Mouse (Mus musculus) intestine, postnatal 0 days (tissue): ENCODE measurements around the gene Gm10320. TPM values are rescaled to one million over a fixed set of nuclear protein-coding genes. Genes with fewer than 3 reads are reported as not detected.

Experiments used
- ATAC-seq: fragments of 200-750 bp; cut with Nextera tagmentation; 2 replicates; pipeline ENCODE4 v1.8.0; 2017; ENCODE audit warnings: mild to moderate bottlenecking, moderate TSS enrichment, moderate library complexity
- H3K27ac ChIP-seq: fragments of 300-500 bp; sonication (generic); 2 replicates; pipeline ENCODE4 v1.5.1; 2014; ENCODE audit warnings: mild to moderate bottlenecking, low read depth, low read length, moderate library complexity
- H3K27me3 ChIP-seq: fragments of 300-500 bp; sonication (generic); replicated peaks from 2 replicates; pipeline ENCODE4 v1.6.1; 2014; ENCODE audit warnings: low read length, mixed read lengths; ENCODE audit not compliant: control insufficient read depth, insufficient read depth
- H3K36me3 ChIP-seq: fragments of 300-500 bp; sonication (generic); 2 replicates; pipeline ENCODE4 v1.6.1; 2014; ENCODE audit warnings: mild to moderate bottlenecking, moderate library complexity; ENCODE audit not compliant: control insufficient read depth, insufficient read depth
- H3K4me1 ChIP-seq: fragments of 300-500 bp; sonication (generic); replicated peaks from 2 replicates; pipeline ENCODE4 v1.6.1; 2014; ENCODE audit warnings: antibody characterized with exemption, low read length, mixed read lengths; ENCODE audit not compliant: control insufficient read depth, insufficient read depth
- H3K4me2 ChIP-seq: fragments of 300-500 bp; sonication (generic); replicated peaks from 2 replicates; pipeline ENCODE4 v1.6.1; 2014; ENCODE audit warnings: low read depth, mild to moderate bottlenecking, moderate library complexity
- H3K4me3 ChIP-seq: fragments of 300-500 bp; sonication (generic); 2 replicates; pipeline ENCODE4 v1.5.1; 2014; ENCODE audit warnings: low read depth, low read length
- H3K9ac ChIP-seq: fragments of 300-500 bp; sonication (generic); 2 replicates; pipeline ENCODE4 v1.6.1; 2014; ENCODE audit warnings: mild to moderate bottlenecking, low read depth, low read length
- H3K9me3 ChIP-seq: fragments of 300-500 bp; sonication (generic); 2 replicates; pipeline ENCODE4 v1.6.1; 2016; ENCODE audit warnings: mixed run types; ENCODE audit not compliant: control insufficient read depth
- CTCF ChIP-seq: sonication (generic); IDR thresholded peaks from 2 replicates; pipeline ENCODE4 v1.5.1; 2016; ENCODE audit warnings: low read depth, mild to moderate bottlenecking, control low read depth, antibody characterized with exemption, moderate library complexity
- WGBS: fragments of 180-500 bp; shearing (Covaris S2); extraction: QIAGEN DNeasy Blood & Tissue Kit; methylation state at CpG from one replicate; pipeline ENCODE4 v1.1.7; 2014; 5-methylcytosine and 5-hydroxymethylcytosine counted together
- polyA plus RNA-seq: library from polyadenylated mRNA; unstranded; fragments of >200 nt; fragmentation: Nextera tagmentation; extraction: Ambion mirVana; gene quantifications from 2 replicates; pipeline ENCODE4 v1.2.1, GENCODE M21; 2015

The Gm10320 gene
- polyA plus RNA-seq, 1 experiment from 2014 or later = 2.4 TPM

DNA sequence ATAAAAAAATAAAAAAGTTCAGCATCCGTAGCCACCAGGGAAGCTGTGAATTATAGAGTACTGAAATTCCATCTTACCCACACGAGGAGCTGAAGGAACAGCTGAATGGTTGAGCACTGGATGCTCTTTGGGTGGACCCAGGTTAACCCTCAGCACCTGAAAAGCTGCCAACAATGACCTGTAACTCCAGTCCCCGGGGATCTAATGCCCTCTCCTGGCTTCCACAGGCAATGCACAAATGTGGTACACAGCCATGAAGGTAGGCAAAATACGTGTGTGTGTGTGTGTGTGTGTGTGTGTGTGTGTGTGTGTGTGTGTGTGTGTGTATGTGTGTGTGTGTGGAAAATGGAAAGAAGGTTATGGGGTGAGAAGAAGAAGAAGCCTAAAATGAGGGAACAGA is 30.3 kb downstream of the Gm10320 start:
- H3K4me2 ChIP-seq = no peak overlapping the region
- no peak overlapping the region for H3K27ac ChIP-seq
- H3K4me3 ChIP-seq = no peak overlapping the region
- peak; percentile 31 for TF ChIP-seq CTCF
- 64% methylated on average over 4 of the region's 4 CpGs for WGBS
- H3K36me3 ChIP-seq = no peaks in the 10 kb centered on the region
- 0 out of 2 replicates have a peak, but pooled peaks cover 5% of the 10 kb centered on the region for H3K9me3 ChIP-seq
- no peak overlapping the region for H3K9ac ChIP-seq
- no peak for ATAC-seq
- no peaks in the 10 kb centered on the region; the same call in 1 of the 2 replicates for H3K27me3 ChIP-seq
- H3K4me1 ChIP-seq = no peaks in the 10 kb centered on the region

DNA sequence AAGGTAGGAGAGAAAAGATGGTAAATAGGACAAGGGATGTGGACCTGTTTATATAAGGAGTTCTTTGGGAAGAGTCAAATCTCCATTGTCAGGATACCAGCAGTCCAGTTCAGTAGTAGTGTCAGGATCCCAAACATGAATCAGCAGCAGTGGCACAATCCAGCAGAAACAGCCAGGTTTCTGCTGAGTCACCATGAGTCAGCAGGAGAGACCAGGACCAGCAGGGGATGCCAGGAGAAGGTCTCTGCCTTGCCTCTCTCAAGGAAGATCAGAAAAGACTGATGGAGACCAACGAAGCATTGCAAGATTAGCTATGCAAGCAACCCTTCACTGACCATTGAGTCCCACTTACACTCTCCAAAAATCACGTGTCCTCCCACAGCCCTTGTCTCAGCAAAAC is 35.4 kb downstream of the Gm10320 start:
- H3K4me1 ChIP-seq = no peaks in the 10 kb centered on the region
- 0 out of 2 replicates have a peak, but pooled peaks cover 9% of the 10 kb centered on the region for H3K9me3 ChIP-seq
- no peak overlapping the region for H3K9ac ChIP-seq
- TF ChIP-seq CTCF = no peak
- H3K4me3 ChIP-seq = no peak overlapping the region
- no peaks in the 10 kb centered on the region for H3K36me3 ChIP-seq
- H3K4me2 ChIP-seq = no peak overlapping the region
- no peaks in the 10 kb centered on the region; the same call in 1 of the 2 replicates for H3K27me3 ChIP-seq
- no peak overlapping the region for H3K27ac ChIP-seq
- no peak for ATAC-seq
- WGBS = 57% methylated on average over 2 of the region's 2 CpGs

DNA sequence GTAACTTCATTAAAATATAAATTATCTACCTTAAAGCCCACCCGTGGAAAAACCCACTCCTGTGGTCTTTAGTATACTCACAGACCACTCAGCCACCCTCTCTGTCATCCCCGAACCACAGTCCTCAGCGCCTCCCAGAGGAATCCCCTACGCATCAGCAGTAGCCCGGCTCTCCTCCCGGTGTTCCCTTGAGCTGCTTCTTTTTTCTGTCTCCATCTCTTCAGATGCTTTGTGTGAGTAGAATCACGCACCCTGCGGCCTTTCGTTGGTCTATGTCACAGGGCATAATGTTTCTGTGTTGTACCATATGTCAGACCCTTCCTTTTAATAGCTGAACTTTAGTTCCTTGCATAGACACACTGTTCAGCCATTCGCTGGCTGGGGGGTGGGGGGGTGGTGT is 36.2 kb downstream of the Gm10320 start:
- Histone ChIP-seq H3K27me3 (no peaks in the 10 kb centered on the region; the same call in 1 of the 2 replicates), H3K4me3 (no peak overlapping the region), H3K9me3 (0 out of 2 replicates have a peak, but pooled peaks cover 9% of the 10 kb centered on the region), H3K4me2 (no peak overlapping the region), H3K4me1 (no peaks in the 10 kb centered on the region), H3K36me3 (no peaks in the 10 kb centered on the region), H3K9ac (no peak overlapping the region), H3K27ac (no peak overlapping the region)
- WGBS = 87% methylated on average over 10 of the region's 10 CpGs
- TF ChIP-seq CTCF = no peak
- no peak for ATAC-seq

DNA sequence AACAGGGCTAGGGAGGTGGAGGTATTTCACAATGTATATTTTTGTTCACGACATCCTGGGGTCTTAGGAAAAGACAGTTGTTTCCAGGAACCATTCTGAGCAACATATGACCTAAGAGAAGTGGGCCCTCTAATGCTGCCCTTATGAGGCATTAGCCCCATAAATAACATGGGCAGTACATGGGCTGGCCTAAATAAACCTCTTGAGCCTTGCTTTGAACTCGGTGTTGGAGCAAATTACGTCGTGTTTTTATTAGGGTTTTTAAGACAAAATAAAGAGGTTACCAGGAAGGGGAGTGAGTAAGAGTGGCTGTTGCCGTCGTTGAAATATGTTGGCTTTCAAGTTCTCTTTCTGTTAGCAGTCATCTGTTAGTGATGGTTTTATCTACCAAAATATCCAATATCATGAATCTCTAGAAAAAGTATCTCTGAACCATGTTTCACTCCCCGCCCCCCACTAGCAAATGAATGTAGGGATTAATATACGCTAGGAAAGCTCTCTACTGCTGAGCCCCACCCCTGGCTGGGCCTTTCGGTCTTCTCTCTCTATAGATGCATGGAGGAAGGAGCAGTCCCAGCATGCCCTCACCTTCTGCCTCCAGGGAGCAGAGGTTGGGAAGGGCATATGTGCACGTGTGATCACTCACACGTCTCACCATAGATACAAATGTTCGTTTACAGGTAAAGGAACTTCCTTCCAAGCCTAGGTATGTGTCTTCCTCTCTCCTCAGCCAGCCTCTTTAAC is 37.4 kb downstream of the Gm10320 start:
- Histone ChIP-seq H3K9me3 (0 out of 2 replicates have a peak, but pooled peaks cover 9% of the 10 kb centered on the region), H3K9ac (no peak overlapping the region), H3K4me1 (no peaks in the 10 kb centered on the region), H3K27me3 (no peaks in the 10 kb centered on the region; the same call in 1 of the 2 replicates), H3K4me2 (no peak overlapping the region), H3K36me3 (no peaks in the 10 kb centered on the region), H3K4me3 (no peak overlapping the region), H3K27ac (no peak overlapping the region)
- TF ChIP-seq CTCF = no peak
- WGBS = 75% methylated on average over 12 of the region's 12 CpGs
- no peak for ATAC-seq

DNA sequence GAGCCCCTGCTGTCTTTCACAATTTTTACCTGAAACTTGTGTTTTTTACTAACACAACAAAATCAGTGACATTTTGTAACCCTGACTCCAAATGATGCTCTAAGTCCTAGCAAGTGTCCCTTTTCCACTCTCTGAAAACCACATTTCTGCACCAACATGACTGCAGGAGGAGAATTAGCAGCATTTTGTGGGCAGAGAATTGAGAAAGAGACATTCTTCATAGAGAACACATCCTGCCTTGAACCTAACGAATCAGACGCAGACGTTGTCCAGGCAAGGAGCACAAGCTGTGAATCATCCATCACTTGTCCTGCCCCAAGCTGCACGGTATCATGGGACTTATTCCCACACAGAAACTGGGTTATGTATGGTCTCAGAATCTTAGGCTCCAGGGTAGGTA is 38.7 kb downstream of the Gm10320 start:
- 59% methylated on average over 4 of the region's 4 CpGs for WGBS
- Histone ChIP-seq H3K4me1 (no peaks in the 10 kb centered on the region), H3K4me2 (no peak overlapping the region), H3K27ac (no peak overlapping the region), H3K4me3 (no peak overlapping the region), H3K9me3 (0 out of 2 replicates have a peak, but pooled peaks cover 5% of the 10 kb centered on the region), H3K36me3 (no peaks in the 10 kb centered on the region), H3K9ac (no peak overlapping the region), H3K27me3 (no peaks in the 10 kb centered on the region)
- no peak for TF ChIP-seq CTCF
- no peak for ATAC-seq

DNA sequence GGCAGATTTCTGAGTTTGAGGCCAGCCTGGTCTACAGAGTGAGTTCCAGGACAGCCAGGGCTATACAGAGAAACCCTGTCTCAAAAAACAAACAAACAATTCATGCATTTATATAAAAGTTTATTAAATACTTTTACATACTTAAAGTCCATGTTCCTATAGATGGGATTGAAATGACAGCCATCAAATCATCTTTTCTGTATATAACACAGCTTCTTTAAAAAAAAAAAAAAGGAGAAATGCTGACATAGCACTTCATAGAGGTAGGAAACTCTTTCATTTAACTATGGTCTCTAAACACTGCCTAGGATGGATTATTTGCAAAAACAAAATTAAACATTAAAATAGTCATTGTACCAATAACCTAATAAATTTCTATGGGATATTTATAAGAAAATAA is 43.1 kb downstream of the Gm10320 start:
- Histone ChIP-seq H3K36me3 (no peaks in the 10 kb centered on the region), H3K27ac (no peak overlapping the region), H3K9ac (no peak overlapping the region), H3K27me3 (no peaks in the 10 kb centered on the region), H3K4me2 (no peak overlapping the region), H3K4me1 (no peaks in the 10 kb centered on the region), H3K9me3 (0 out of 2 replicates have a peak, but pooled peaks cover 5% of the 10 kb centered on the region), H3K4me3 (no peak overlapping the region)
- no peak for ATAC-seq
- TF ChIP-seq CTCF = no peak
